In the genomic region with DNA sequence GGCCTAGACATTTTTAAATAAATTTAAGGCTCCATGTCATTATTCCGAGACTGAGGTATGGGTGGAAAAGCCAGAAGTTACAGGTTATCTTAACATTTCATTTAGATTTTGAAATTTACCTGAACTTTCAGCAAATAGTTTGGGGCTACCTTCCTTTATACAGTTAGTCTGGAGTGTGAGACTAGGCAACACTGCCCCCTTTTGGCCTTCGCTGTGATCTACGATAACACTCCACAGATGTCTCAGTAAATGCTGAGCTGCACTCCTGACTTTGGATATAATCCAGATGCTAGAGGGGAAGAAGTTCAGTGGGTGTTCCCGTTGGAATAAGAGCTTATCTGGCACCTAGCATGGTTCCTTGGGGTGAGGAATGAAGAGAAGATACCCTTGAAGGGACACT, we compare ENCODE assay signal across 9 mouse cellular contexts.
A peak's percentile ranks its signal among the peaks of the same experiment; 100 is the strongest.
DNase-seq lines count a peak whose midpoint lies in the region; ATAC-seq and TF ChIP-seq lines count a peak whose summit lies in the region.
"Had no signal": no experiment of that assay in that cellular context is flagged by ENCODE, and none has a peak within 500 bp of the region (broad histone marks: within the 10 kb centered on the region; RNA-seq: fewer than 3 reads in every experiment).

No protein-coding gene starts in this region.

- H3K4me2 ChIP-seq in heart, embryonic 11.5 days, result no peak overlapping the region
- H3K4me2 ChIP-seq: liver, embryonic 13.5 days had no signal

- H3K4me1 ChIP-seq in heart, embryonic 11.5 days (ENCODE audit: control insufficient read depth, insufficient read depth, low read length), result no peaks in the 10 kb centered on the region
- H3K4me1 ChIP-seq in MEL (ENCODE audit: control insufficient read depth in 1 of 2, insufficient read depth in 2 of 2, low read length in 2 of 2), result no peaks in the 10 kb centered on the region
- H3K4me1 ChIP-seq in limb, embryonic 10.5 days, result no peaks in the 10 kb centered on the region
- no peaks in the 10 kb centered on the region for H3K4me1 ChIP-seq in lung, adult 2 months (ENCODE audit: control insufficient read depth, insufficient read depth, low read length)
- H3K4me1 ChIP-seq: liver, embryonic 13.5 days had no signal

- peak; percentile 7 for DNase-seq in heart, postnatal 36 days
- DNase-seq in MEL (ENCODE audit: low read depth, low spot score), result peak; percentile 10
- peak; percentile 74 for DNase-seq in embryo, embryonic 10 days (ENCODE audit: low spot score)
- peak; percentile 16 for DNase-seq in kidney, adult 18-20 months
- DNase-seq in limb, embryonic 10.5 days (ENCODE audit: low spot score), result peak; percentile 69
- DNase-seq in spleen, postnatal 4 days (ENCODE audit: low spot score in 2 of 2), result no peak
- DNase-seq in lung, adult 2 months, result no peak
- DNase-seq: liver, embryonic 13.5 days had no signal

- no peaks in the 10 kb centered on the region for H3K36me3 ChIP-seq in heart, embryonic 11.5 days (ENCODE audit: control insufficient read depth, insufficient read depth, low read length)
- no peaks in the 10 kb centered on the region for H3K36me3 ChIP-seq in MEL (ENCODE audit: control insufficient read depth in 1 of 2, insufficient read depth in 2 of 2, low read length in 2 of 2)
- H3K36me3 ChIP-seq in limb, embryonic 10.5 days, result no peaks in the 10 kb centered on the region
- H3K36me3 ChIP-seq: liver, embryonic 13.5 days had no signal

- ATAC-seq in heart, embryonic 11.5 days (replicated peaks; ENCODE audit: insufficient number of reproducible peaks, low FRiP score, low TSS enrichment), result no peak

- H3K27me3 ChIP-seq in heart, embryonic 11.5 days (ENCODE audit: control insufficient read depth, insufficient read depth, low read length), result no peaks in the 10 kb centered on the region
- no peaks in the 10 kb centered on the region for H3K27me3 ChIP-seq in MEL (ENCODE audit: control insufficient read depth in 1 of 2, insufficient read depth in 2 of 2, low read length in 2 of 2)
- no peaks in the 10 kb centered on the region for H3K27me3 ChIP-seq in limb, embryonic 10.5 days (ENCODE audit: low read depth, poor library complexity, severe bottlenecking)
- H3K27me3 ChIP-seq: liver, embryonic 13.5 days had no signal

- H3K9ac ChIP-seq in heart, embryonic 11.5 days (ENCODE audit: low read depth, low read length), result no peak overlapping the region
- H3K9ac ChIP-seq in MEL (ENCODE audit: control insufficient read depth, low read depth, low read length, poor library complexity, severe bottlenecking), result no peak overlapping the region
- H3K9ac ChIP-seq: liver, embryonic 13.5 days had no signal

- H3K79me2 ChIP-seq in MEL (ENCODE audit: control insufficient read depth, insufficient read depth, low read length, poor library complexity), result no peaks in the 10 kb centered on the region

- TF ChIP-seq POLR2A in MEL (IDR thresholded peaks at IDR 0.05; ENCODE audit: control insufficient read depth in 1 of 2, insufficient read depth in 1 of 2, low read depth in 1 of 2, low read length in 2 of 2, poor library complexity in 1 of 2), result no peak
- TF ChIP-seq POLR2A in lung, adult 2 months (IDR thresholded peaks at IDR 0.05; ENCODE audit: borderline replicate concordance, extremely low read depth, low read depth, low read length), result no peak

- no peak for TF ChIP-seq EP300 in MEL (IDR thresholded peaks at IDR 0.05; ENCODE audit: low read depth in 1 of 2, low read length in 2 of 2)

- intact Hi-C loops in heart, postnatal 36 days (cut with DNase I), result loop anchor here (10.0 kb wide), 1 partner anchor 57 kb away; no protein-coding TSS in a partner anchor

- no peak overlapping the region for H3K27ac ChIP-seq in heart, embryonic 11.5 days (ENCODE audit: low read depth, low read length)
- H3K27ac ChIP-seq in MEL (ENCODE audit: control insufficient read depth, low read depth, low read length), result no peak overlapping the region
- no peak overlapping the region for H3K27ac ChIP-seq in limb, embryonic 10.5 days
- H3K27ac ChIP-seq: liver, embryonic 13.5 days had no signal

- H3K9me3 ChIP-seq in heart, embryonic 11.5 days (replicated peaks; ENCODE audit: control insufficient read depth, low read length), result no peaks in the 10 kb centered on the region
- no peaks in the 10 kb centered on the region for H3K9me3 ChIP-seq in MEL (replicated peaks; ENCODE audit: insufficient read depth, low read length)
- H3K9me3 ChIP-seq in limb, embryonic 10.5 days (replicated peaks), result no peaks in the 10 kb centered on the region
- H3K9me3 ChIP-seq: liver, embryonic 13.5 days had no signal

- peak; percentile 13 to 42 (median 30); a peak in 4 of 6 replicates for TF ChIP-seq CTCF in MEL (IDR thresholded peaks at IDR 0.05 in 2 of 3, conservative IDR thresholded peaks at IDR 0.05 in 1 of 3; ENCODE audit: control insufficient read depth in 1 of 3, insufficient read depth in 1 of 3, low read depth in 2 of 3, low read length in 3 of 3, poor library complexity in 1 of 3, severe bottlenecking in 1 of 3)
- no peak for TF ChIP-seq CTCF in lung, adult 2 months (IDR thresholded peaks at IDR 0.05; ENCODE audit: insufficient read depth, low read length)

- H3K4me3 ChIP-seq in heart, embryonic 11.5 days (ENCODE audit: low read depth, low read length), result no peak overlapping the region
- no peak overlapping the region for H3K4me3 ChIP-seq in MEL (ENCODE audit: control insufficient read depth in 1 of 2, insufficient read depth in 1 of 2, low read depth in 2 of 2, low read length in 2 of 2)
- H3K4me3 ChIP-seq in limb, embryonic 10.5 days, result no peak overlapping the region
- no peak overlapping the region for H3K4me3 ChIP-seq in lung, adult 2 months (replicated peaks; ENCODE audit: extremely low read depth, low read depth, low read length)
- H3K4me3 ChIP-seq: liver, embryonic 13.5 days had no signal

- peak; percentile 39 for TF ChIP-seq RAD21 in MEL (IDR thresholded peaks at IDR 0.05; ENCODE audit: low read depth, low read length)

- 36% methylated on average over 4 of the region's 4 CpGs for WGBS in heart, embryonic 11.5 days (ENCODE audit: insufficient replicate concordance)
- 43% methylated on average over 4 of the region's 4 CpGs for WGBS in limb, embryonic 10.5 days
- 45% methylated on average over 4 of the region's 4 CpGs for WGBS in lung, adult 2 months

TF ChIP-seq in MEL, 35 proteins besides CTCF, POLR2A, EP300 and RAD21:
- peak; percentile 25; the same call in 1 of the 2 replicates for TF ChIP-seq SMC3 (IDR thresholded peaks at IDR 0.05; ENCODE audit: low read depth, low read length)
- no peak for TF ChIP-seq MXI1 (IDR thresholded peaks at IDR 0.05; ENCODE audit: low read depth, low read length)
- TF ChIP-seq ZMIZ1 (IDR thresholded peaks at IDR 0.05; ENCODE audit: low read depth, low read length), result no peak

Comparison
In these comparisons a context has a peak if more than half of its experiments do, and no peak if none do; other contexts are left out.
1. DNase-seq: peak in heart, postnatal 36 days (2 of 2), MEL (single experiment), embryo, embryonic 10 days (single experiment), kidney, adult 18-20 months (single experiment) and limb, embryonic 10.5 days (single experiment); none in spleen, postnatal 4 days (0 of 2) and lung, adult 2 months (single experiment).